Mouse (Mus musculus): Measurements from ENCODE around the gene Mylpf. TPM values are rescaled to one million over a fixed set of nuclear protein-coding genes. Genes with fewer than 3 reads are reported as not detected.
"Not testable (repeated sequence)": the region's sequence is repeated elsewhere in the genome, so short reads cannot be mapped to it uniquely, and the experiment has no call there.

The Mylpf gene
- polyA plus RNA-seq (2016; fragmentation: Nextera tagmentation; extraction: Ambion mirVana) = 17.8 and 20.0 TPM in 2 replicates

- peak; percentile 92 for ATAC-seq (ENCODE audit: insufficient number of reproducible peaks, low FRiP score)
- under 1% methylated on average over 43 of the region's 44 CpGs for WGBS
Measured at GRCm38 (mm10) chr7:127208553-127209438, at the start of gene Mylpf. Gene Mylpf (plus strand): TSS chr7:127208890.

GRCm38 (mm10) chr7:127162546-127162945 is 46.1 kb upstream of the Mylpf start:
- no peak overlapping the region for H3K9ac ChIP-seq
- 0 out of 2 replicates have a peak, but pooled peaks cover 2% of the 10 kb centered on the region for H3K9me3 ChIP-seq (replicated peaks)
- H3K36me3 ChIP-seq = no peaks in the 10 kb centered on the region
- H3K4me3 ChIP-seq = no peak overlapping the region
- ATAC-seq (ENCODE audit: insufficient number of reproducible peaks, low FRiP score) = no peak
- H3K4me2 ChIP-seq = no peak overlapping the region
- no peak overlapping the region for H3K27ac ChIP-seq (ENCODE audit: poor library complexity, severe bottlenecking)
- H3K4me1 ChIP-seq (replicated peaks) = no peaks in the 10 kb centered on the region
- no peaks in the 10 kb centered on the region; the same call in 1 of the 2 replicates for H3K27me3 ChIP-seq (replicated peaks)
- 78% methylated on average over 5 of the region's 5 CpGs for WGBS

More at GRCm38 (mm10) chr7:127208553-127209438, at the start of gene Mylpf:
- peaks cover 11% of the 10 kb centered on the region for H3K36me3 ChIP-seq
- H3K4me2 ChIP-seq = peak within 1 kb of the TSS; percentile 99
- H3K27ac ChIP-seq (ENCODE audit: poor library complexity, severe bottlenecking) = peak within 1 kb of the TSS; percentile 92
- H3K4me3 ChIP-seq = peak within 1 kb of the TSS; percentile 98
- peaks cover 38% of the 10 kb centered on the region for H3K4me1 ChIP-seq (replicated peaks)
- no peaks in the 10 kb centered on the region for H3K27me3 ChIP-seq (replicated peaks)
- H3K9me3 ChIP-seq (replicated peaks) = no peaks in the 10 kb centered on the region
- H3K9ac ChIP-seq = peak within 1 kb of the TSS; percentile 99

- no peak overlapping the region for H3K27ac ChIP-seq (ENCODE audit: poor library complexity, severe bottlenecking)
- no peak for ATAC-seq (ENCODE audit: insufficient number of reproducible peaks, low FRiP score)
- H3K4me2 ChIP-seq = no peak overlapping the region
- H3K4me1 ChIP-seq (replicated peaks) = no peaks in the 10 kb centered on the region
- no peak overlapping the region for H3K9ac ChIP-seq
- no peak overlapping the region for H3K4me3 ChIP-seq
- 0 out of 2 replicates have a peak, but pooled peaks cover 2% of the 10 kb centered on the region for H3K9me3 ChIP-seq (replicated peaks)
- WGBS = 75% methylated on average over 4 of the region's 4 CpGs
- no peaks in the 10 kb centered on the region; the same call in 1 of the 2 replicates for H3K27me3 ChIP-seq (replicated peaks)
- H3K36me3 ChIP-seq = no peaks in the 10 kb centered on the region
Measured at GRCm38 (mm10) chr7:127164002-127164401, 44.7 kb upstream of the Mylpf start.

GRCm38 (mm10) chr7:127165607-127166493 is 42.8 kb upstream of the Mylpf start:
- Histone ChIP-seq H3K36me3 (no peaks in the 10 kb centered on the region), H3K27ac (ENCODE audit: poor library complexity, severe bottlenecking) (no peak overlapping the region), H3K4me1 (replicated peaks) (no peaks in the 10 kb centered on the region), H3K4me3 (no peak overlapping the region), H3K9ac (no peak overlapping the region), H3K4me2 (no peak overlapping the region), H3K9me3 (replicated peaks) (0 out of 2 replicates have a peak, but pooled peaks cover 2% of the 10 kb centered on the region), H3K27me3 (replicated peaks) (no peaks in the 10 kb centered on the region; the same call in 1 of the 2 replicates)
- ATAC-seq (ENCODE audit: insufficient number of reproducible peaks, low FRiP score) = no peak
- 81% methylated on average over 12 of the region's 12 CpGs for WGBS

GRCm38 (mm10) chr7:127166501-127166900 is 42.2 kb upstream of the Mylpf start:
- 76% methylated on average over 5 of the region's 5 CpGs for WGBS
- H3K9ac ChIP-seq = no peak overlapping the region
- H3K9me3 ChIP-seq (replicated peaks) = 0 out of 2 replicates have a peak, but pooled peaks cover 2% of the 10 kb centered on the region
- no peak for ATAC-seq (ENCODE audit: insufficient number of reproducible peaks, low FRiP score)
- no peak overlapping the region for H3K4me3 ChIP-seq
- no peak overlapping the region for H3K27ac ChIP-seq (ENCODE audit: poor library complexity, severe bottlenecking)
- no peaks in the 10 kb centered on the region; the same call in 1 of the 2 replicates for H3K27me3 ChIP-seq (replicated peaks)
- H3K4me2 ChIP-seq = no peak overlapping the region
- H3K4me1 ChIP-seq (replicated peaks) = no peaks in the 10 kb centered on the region
- no peaks in the 10 kb centered on the region for H3K36me3 ChIP-seq

- no peak overlapping the region for H3K4me3 ChIP-seq
- no peak overlapping the region for H3K9ac ChIP-seq
- no peak overlapping the region for H3K4me2 ChIP-seq
- 57% methylated on average over 4 of the region's 4 CpGs for whole genome bisulfite sequencing
- no peaks in the 10 kb centered on the region for H3K36me3 ChIP-seq
- H3K4me1 ChIP-seq (replicated peaks) = no peaks in the 10 kb centered on the region
- ATAC-seq (ENCODE audit: insufficient number of reproducible peaks, low FRiP score) = no peak
- H3K27ac ChIP-seq (ENCODE audit: poor library complexity, severe bottlenecking) = no peak overlapping the region
- peaks cover 5% of the 10 kb centered on the region; the same call in 1 of the 2 replicates for H3K9me3 ChIP-seq (replicated peaks)
- H3K27me3 ChIP-seq (replicated peaks) = no peaks in the 10 kb centered on the region
Measured at GRCm38 (mm10) chr7:127176937-127177336, 31.8 kb upstream of the Mylpf start.

- Histone ChIP-seq H3K9me3 (replicated peaks) (no peaks in the 10 kb centered on the region), H3K27ac (ENCODE audit: poor library complexity, severe bottlenecking) (no peak overlapping the region), H3K4me1 (replicated peaks) (no peaks in the 10 kb centered on the region), H3K4me2 (no peak overlapping the region), H3K4me3 (no peak overlapping the region), H3K36me3 (no peaks in the 10 kb centered on the region), H3K27me3 (replicated peaks) (no peaks in the 10 kb centered on the region), H3K9ac (no peak overlapping the region)
- no peak for ATAC-seq (ENCODE audit: insufficient number of reproducible peaks, low FRiP score)
- 65% methylated on average over 2 of the region's 2 CpGs for whole genome bisulfite sequencing
Measured at GRCm38 (mm10) chr7:127180783-127181182, 27.9 kb upstream of the Mylpf start.

GRCm38 (mm10) chr7:127181724-127182123 is 27.0 kb upstream of the Mylpf start:
- WGBS = 35% methylated on average over 3 of the region's 3 CpGs
- H3K4me3 ChIP-seq; H3K27me3 ChIP-seq (replicated peaks); ATAC-seq (ENCODE audit: insufficient number of reproducible peaks, low FRiP score); H3K9ac ChIP-seq; H3K9me3 ChIP-seq (replicated peaks); H3K4me1 ChIP-seq (replicated peaks); H3K4me2 ChIP-seq; H3K36me3 ChIP-seq; H3K27ac ChIP-seq (ENCODE audit: poor library complexity, severe bottlenecking): not testable (repeated sequence)

- H3K9me3 ChIP-seq (replicated peaks) = no peaks in the 10 kb centered on the region
- no peak overlapping the region for H3K4me2 ChIP-seq
- ATAC-seq (ENCODE audit: insufficient number of reproducible peaks, low FRiP score) = no peak
- no peak overlapping the region for H3K9ac ChIP-seq
- H3K4me3 ChIP-seq = no peak overlapping the region
- H3K27me3 ChIP-seq (replicated peaks) = no peaks in the 10 kb centered on the region
- no peaks in the 10 kb centered on the region for H3K36me3 ChIP-seq
- no peaks in the 10 kb centered on the region for H3K4me1 ChIP-seq (replicated peaks)
- no peak overlapping the region for H3K27ac ChIP-seq (ENCODE audit: poor library complexity, severe bottlenecking)
- WGBS = 67% methylated on average over 8 of the region's 8 CpGs
Measured at GRCm38 (mm10) chr7:127183345-127183744, 25.3 kb upstream of the Mylpf start.

GRCm38 (mm10) chr7:127183828-127184227 is 24.9 kb upstream of the Mylpf start:
- no peak for ATAC-seq (ENCODE audit: insufficient number of reproducible peaks, low FRiP score)
- no peaks in the 10 kb centered on the region for H3K36me3 ChIP-seq
- no peak overlapping the region for H3K27ac ChIP-seq (ENCODE audit: poor library complexity, severe bottlenecking)
- H3K27me3 ChIP-seq (replicated peaks) = no peaks in the 10 kb centered on the region
- peaks cover 3% of the 10 kb centered on the region; the same call in 1 of the 2 replicates for H3K4me1 ChIP-seq (replicated peaks)
- WGBS = 65% methylated on average over 6 of the region's 6 CpGs
- no peak overlapping the region for H3K9ac ChIP-seq
- no peaks in the 10 kb centered on the region for H3K9me3 ChIP-seq (replicated peaks)
- no peak overlapping the region for H3K4me3 ChIP-seq
- no peak overlapping the region for H3K4me2 ChIP-seq

- no peak overlapping the region for H3K27ac ChIP-seq (ENCODE audit: poor library complexity, severe bottlenecking)
- 40% methylated on average over 1 of the region's 1 CpGs for WGBS
- no peak for ATAC-seq (ENCODE audit: insufficient number of reproducible peaks, low FRiP score)
- H3K9me3 ChIP-seq (replicated peaks) = no peaks in the 10 kb centered on the region
- H3K4me2 ChIP-seq = no peak overlapping the region
- H3K36me3 ChIP-seq = no peaks in the 10 kb centered on the region
- H3K27me3 ChIP-seq (replicated peaks) = no peaks in the 10 kb centered on the region
- H3K4me1 ChIP-seq (replicated peaks) = peaks cover 8% of the 10 kb centered on the region; the same call in 1 of the 2 replicates
- H3K9ac ChIP-seq = no peak overlapping the region
- no peak overlapping the region for H3K4me3 ChIP-seq
Measured at GRCm38 (mm10) chr7:127184720-127185119, 24.0 kb upstream of the Mylpf start.

Measured in heart, embryonic 12.5 days (tissue).